Mouse (Mus musculus) MEL (cell line): Measurements from ENCODE around the gene Atp5d.

Experiments used
- CHD1 ChIP-seq: IDR thresholded peaks from 2 replicates; pipeline ENCODE4 v1.6.1; 2012; ENCODE audit warnings: low read depth, mild to moderate bottlenecking, inconsistent platforms, low read length, improper control_type of control experiment
- CTCF ChIP-seq, 3 experiments: IDR thresholded peaks in 2 of 3; conservative IDR thresholded peaks in 1 of 3; 2 replicates each; pipeline ENCODE4 v1.5.1; 2011 to 2012; ENCODE audit warnings: low read length in 3 of 3, low read depth in 2 of 3, mild to moderate bottlenecking in 2 of 3, improper control_type of control experiment in 1 of 3, inconsistent platforms in 1 of 3, mixed read lengths in 1 of 3, moderate library complexity in 1 of 3; ENCODE audit not compliant: control insufficient read depth in 1 of 3, insufficient read depth in 1 of 3, poor library complexity in 1 of 3, severe bottlenecking in 1 of 3
- ELF1 ChIP-seq: IDR thresholded peaks from 2 replicates; pipeline ENCODE4 v1.6.1; 2014; ENCODE audit warnings: low read depth, mild to moderate bottlenecking, inconsistent platforms, low read length, improper control_type of control experiment, moderate library complexity
- EP300 ChIP-seq, 2 experiments: IDR thresholded peaks; 2 replicates each; pipeline ENCODE4 v1.6.1; 2011; ENCODE audit warnings: improper control_type of control experiment in 2 of 2, low read length in 2 of 2, low read depth in 1 of 2, mild to moderate bottlenecking in 1 of 2
- JUND ChIP-seq: IDR thresholded peaks from 2 replicates; pipeline ENCODE4 v1.6.1; 2011; ENCODE audit warnings: low read depth, mild to moderate bottlenecking, improper control_type of control experiment, low read length
- POLR2A ChIP-seq, 2 experiments: IDR thresholded peaks; 2 replicates each; pipeline ENCODE4 v1.6.1; 2011 to 2012; ENCODE audit warnings: low read length in 2 of 2, mild to moderate bottlenecking in 2 of 2, control low read depth in 1 of 2, improper control_type of control experiment in 1 of 2, low read depth in 1 of 2, moderate library complexity in 1 of 2; ENCODE audit not compliant: control insufficient read depth in 1 of 2, insufficient read depth in 1 of 2, poor library complexity in 1 of 2
- POLR2AphosphoS5 ChIP-seq: IDR thresholded peaks from 2 replicates; pipeline ENCODE4 v1.6.1; 2012; ENCODE audit warnings: low read depth, borderline replicate concordance, mild to moderate bottlenecking, inconsistent platforms, low read length, moderate library complexity, mixed read lengths
- SMC3 ChIP-seq: IDR thresholded peaks from 2 replicates; pipeline ENCODE4 v1.6.1; 2011; ENCODE audit warnings: low read depth, low read length, improper control_type of control experiment
- TBP ChIP-seq: IDR thresholded peaks from 2 replicates; pipeline ENCODE4 v1.8.0; 2011; ENCODE audit warnings: low read depth, low read length, improper control_type of control experiment
- TCF12 ChIP-seq: IDR thresholded peaks from 2 replicates; pipeline ENCODE4 v1.6.1; 2014; ENCODE audit warnings: low read depth, mild to moderate bottlenecking, inconsistent platforms, low read length, improper control_type of control experiment, moderate library complexity
- ZNF384 ChIP-seq: IDR thresholded peaks from 2 replicates; pipeline ENCODE4 v1.6.1; 2012; ENCODE audit warnings: low read depth, mild to moderate bottlenecking, inconsistent platforms, low read length, improper control_type of control experiment

DNA sequence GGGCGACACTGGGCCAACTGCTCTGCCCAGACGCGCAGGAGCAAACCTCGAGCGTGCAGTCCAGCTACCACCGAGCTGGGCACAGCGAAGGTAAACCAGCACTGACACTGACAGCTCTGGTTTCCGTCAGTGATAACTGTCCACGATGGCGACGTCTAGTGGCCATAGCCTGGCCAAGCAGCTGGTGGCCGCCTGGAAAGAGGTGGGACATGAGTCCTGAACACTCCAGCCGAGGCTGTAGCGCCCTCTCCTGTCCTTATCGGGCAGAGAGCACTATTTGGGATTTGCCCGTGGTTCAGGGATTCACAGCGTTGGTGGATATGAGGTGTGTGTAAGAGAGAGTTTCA, 26.5 kb downstream of the Atp5d start:
- peak in 2 of 3 experiments; percentile 98 to 100; a peak in 5 of 6 replicates for TF ChIP-seq CTCF (IDR thresholded peaks at IDR 0.05 in 2 of 3, conservative IDR thresholded peaks at IDR 0.05 in 1 of 3; ENCODE audit: control insufficient read depth in 1 of 3, insufficient read depth in 1 of 3, low read depth in 2 of 3, low read length in 3 of 3, poor library complexity in 1 of 3, severe bottlenecking in 1 of 3)
- peak; percentile 67 for TF ChIP-seq ZNF384
- peak; percentile 96 for TF ChIP-seq SMC3
- TF ChIP-seq TBP: no peak; the same call in 1 of the 2 replicates
- TF ChIP-seq EP300 (IDR thresholded peaks at IDR 0.05; ENCODE audit: low read depth in 1 of 2, low read length in 2 of 2): peak in 1 of 2 experiments; percentile 33; a peak in 1 of 4 replicates
- peak in 1 of 2 experiments; percentile 13; a peak in 2 of 4 replicates for TF ChIP-seq POLR2A (IDR thresholded peaks at IDR 0.05; ENCODE audit: control insufficient read depth in 1 of 2, insufficient read depth in 1 of 2, low read depth in 1 of 2, low read length in 2 of 2, poor library complexity in 1 of 2)
- TF ChIP-seq TCF12: peak; percentile 50
- TF ChIP-seq ELF1: peak; percentile 36; the same call in 1 of the 2 replicates
- no peak for TF ChIP-seq POLR2AphosphoS5
- no peak for TF ChIP-seq JUND
- no peak for TF ChIP-seq CHD1
